17 mouse cellular contexts compared by ENCODE assay signal in the genomic region with DNA sequence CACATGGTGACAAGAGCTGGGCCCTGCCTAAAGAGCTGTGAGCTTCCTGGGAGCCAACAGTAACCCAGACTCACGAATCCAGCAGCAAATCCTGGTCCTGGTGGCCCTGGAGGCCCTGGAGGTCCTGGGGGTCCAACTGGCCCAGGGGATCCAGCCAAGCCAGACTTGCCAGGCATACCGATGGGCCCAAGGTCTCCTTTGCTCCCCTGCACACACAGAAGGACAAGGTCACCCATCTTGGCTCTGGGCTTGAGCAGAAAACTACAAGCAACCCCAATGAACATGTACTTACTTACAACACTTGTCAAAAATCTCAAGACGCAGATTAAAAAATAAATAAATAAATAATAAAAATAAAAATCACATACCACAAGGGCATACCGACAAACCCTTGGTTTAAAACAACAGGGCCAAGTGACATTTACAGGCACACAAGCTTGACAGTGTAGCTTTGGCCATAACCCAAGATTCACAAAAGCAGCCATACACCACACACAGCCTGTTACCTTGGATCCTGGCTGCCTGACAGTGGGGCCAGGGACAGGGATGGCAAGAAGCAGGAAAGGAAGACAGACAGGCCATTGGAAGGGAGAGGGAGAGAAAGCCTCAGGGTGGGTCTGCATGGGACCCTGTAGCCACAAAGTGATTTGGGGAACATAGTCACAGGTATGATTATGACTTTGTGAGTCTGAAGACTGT. TPM values are rescaled to one million over a fixed set of nuclear protein-coding genes. Genes with fewer than 3 reads are reported as not detected.
DNase-seq lines count a peak whose midpoint lies in the region; ATAC-seq lines count a peak whose summit lies in the region.
"Had no signal": no experiment of that assay in that cellular context is flagged by ENCODE, and none has a peak within 500 bp of the region (broad histone marks: within the 10 kb centered on the region; RNA-seq: fewer than 3 reads in every experiment).

No protein-coding gene starts in this region.

- no peak overlapping the region for H3K9ac ChIP-seq in hindbrain, embryonic 15.5 days
- H3K9ac ChIP-seq in hindbrain, embryonic 12.5 days: no peak overlapping the region
- H3K9ac ChIP-seq: intestine, embryonic 15.5 days; limb, embryonic 12.5 days; liver, embryonic 14.5 days had no signal

- DNase-seq in adrenal gland, adult 2 months: peak; percentile 71
- no peak for DNase-seq in adrenal gland, postnatal 4 days (ENCODE audit: low spot score in 2 of 2)
- peak; percentile 34 for DNase-seq in adrenal gland, postnatal 25 days
- peak; percentile 72 for DNase-seq in cerebellum, adult 9-10 months
- no peak for DNase-seq in embryonic facial prominence, embryonic 10.5 days (ENCODE audit: low spot score)
- DNase-seq in spleen, postnatal 36 days (ENCODE audit: low spot score in 2 of 2): no peak
- DNase-seq: heart, postnatal 14 days; lung, postnatal 10 days; right cerebral cortex, postnatal 14 days; thymus, postnatal 25 days had no signal

- 80% methylated on average over 4 of the region's 4 CpGs for WGBS in hindbrain, embryonic 15.5 days
- WGBS in hindbrain, embryonic 12.5 days: 88% methylated on average over 4 of the region's 4 CpGs
- WGBS in embryonic facial prominence, embryonic 10.5 days: 84% methylated on average over 4 of the region's 4 CpGs

- H3K36me3 ChIP-seq in hindbrain, embryonic 15.5 days: no peaks in the 10 kb centered on the region
- peaks cover 10% of the 10 kb centered on the region; the same call in 1 of the 2 replicates for H3K36me3 ChIP-seq in hindbrain, embryonic 12.5 days
- H3K36me3 ChIP-seq in embryonic facial prominence, embryonic 10.5 days (replicated peaks): peaks cover 97% of the 10 kb centered on the region
- H3K36me3 ChIP-seq: intestine, embryonic 15.5 days had no signal

- no peaks in the 10 kb centered on the region for H3K9me3 ChIP-seq in hindbrain, embryonic 15.5 days
- H3K9me3 ChIP-seq in hindbrain, embryonic 12.5 days (replicated peaks): no peaks in the 10 kb centered on the region
- no peaks in the 10 kb centered on the region for H3K9me3 ChIP-seq in embryonic facial prominence, embryonic 10.5 days
- H3K9me3 ChIP-seq: intestine, embryonic 15.5 days; limb, embryonic 12.5 days had no signal

- H3K4me1 ChIP-seq in hindbrain, embryonic 15.5 days (replicated peaks): no peaks in the 10 kb centered on the region
- H3K4me1 ChIP-seq in hindbrain, embryonic 12.5 days: no peaks in the 10 kb centered on the region
- no peaks in the 10 kb centered on the region for H3K4me1 ChIP-seq in embryonic facial prominence, embryonic 10.5 days
- H3K4me1 ChIP-seq: limb, embryonic 12.5 days had no signal

- H3K4me3 ChIP-seq in hindbrain, embryonic 15.5 days: no peak overlapping the region
- H3K4me3 ChIP-seq in hindbrain, embryonic 12.5 days: no peak overlapping the region
- no peak overlapping the region for H3K4me3 ChIP-seq in embryonic facial prominence, embryonic 10.5 days
- H3K4me3 ChIP-seq: intestine, embryonic 15.5 days; layer of hippocampus, adult 2 months; limb, embryonic 12.5 days had no signal

- peak; percentile 36; the same call in 1 of the 2 replicates for ATAC-seq in hindbrain, embryonic 15.5 days (ENCODE audit: low FRiP score, low read depth)
- no peak for ATAC-seq in hindbrain, embryonic 12.5 days (ENCODE audit: low FRiP score)
- ATAC-seq: intestine, embryonic 15.5 days had no signal

- no peak overlapping the region for H3K27ac ChIP-seq in hindbrain, embryonic 15.5 days (replicated peaks)
- no peak overlapping the region for H3K27ac ChIP-seq in hindbrain, embryonic 12.5 days
- no peak overlapping the region for H3K27ac ChIP-seq in embryonic facial prominence, embryonic 10.5 days (replicated peaks)
- H3K27ac ChIP-seq: intestine, embryonic 15.5 days; kidney, postnatal 0 days; layer of hippocampus, adult 2 months; limb, embryonic 12.5 days; liver, embryonic 14.5 days had no signal

- H3K4me2 ChIP-seq in hindbrain, embryonic 15.5 days: no peak overlapping the region
- no peak overlapping the region for H3K4me2 ChIP-seq in hindbrain, embryonic 12.5 days (replicated peaks)
- H3K4me2 ChIP-seq: intestine, embryonic 15.5 days; limb, embryonic 12.5 days had no signal

- H3K27me3 ChIP-seq in hindbrain, embryonic 15.5 days: no peaks in the 10 kb centered on the region
- H3K27me3 ChIP-seq in hindbrain, embryonic 12.5 days: no peaks in the 10 kb centered on the region
- no peaks in the 10 kb centered on the region for H3K27me3 ChIP-seq in embryonic facial prominence, embryonic 10.5 days (replicated peaks; ENCODE audit: low read depth, poor library complexity, severe bottlenecking)
- H3K27me3 ChIP-seq: intestine, embryonic 15.5 days; limb, embryonic 12.5 days had no signal

RNA-seq across cellular contexts. Expression of a gene that starts 42.4 kb away (rescaled TPM):
- total RNA-seq in adrenal gland, adult 2 months (2021): 10 to 100 TPM; 17.4 to 24.1 TPM
- 103 and 105 TPM in 2 replicates for polyA plus RNA-seq in adrenal gland, adult 2 months (2012; rRNA removed)
- total RNA-seq in adrenal gland, postnatal 4 days (2021): 10 to 100 TPM; 25.7 to 29.2 TPM
- polyA plus RNA-seq in hindbrain, embryonic 15.5 days (2015; fragmentation: Nextera tagmentation; extraction: Ambion mirVana): 41.8 and 42.9 TPM in 2 replicates
- polyA plus RNA-seq in hindbrain, embryonic 12.5 days (2016; fragmentation: Nextera tagmentation; extraction: Ambion mirVana): 30.5 and 32.5 TPM in 2 replicates
- 18.0 and 21.1 TPM in 2 replicates for total RNA-seq in adrenal gland, postnatal 25 days (2021)
- 37.4 and 38.2 TPM in 2 replicates for polyA plus RNA-seq in embryonic facial prominence, embryonic 10.5 days (2016; fragmentation: Nextera tagmentation; extraction: Ambion mirVana)

Comparison
In these comparisons a context has a peak if more than half of its experiments do, and no peak if none do; other contexts are left out.
1. DNase-seq: peak in adrenal gland, adult 2 months (single experiment), adrenal gland, postnatal 25 days (single experiment) and cerebellum, adult 9-10 months (single experiment); none in adrenal gland, postnatal 4 days (0 of 2), embryonic facial prominence, embryonic 10.5 days (single experiment) and spleen, postnatal 36 days (0 of 2).